ENCODE assay signal across 8 mouse cellular contexts in the genomic region with DNA sequence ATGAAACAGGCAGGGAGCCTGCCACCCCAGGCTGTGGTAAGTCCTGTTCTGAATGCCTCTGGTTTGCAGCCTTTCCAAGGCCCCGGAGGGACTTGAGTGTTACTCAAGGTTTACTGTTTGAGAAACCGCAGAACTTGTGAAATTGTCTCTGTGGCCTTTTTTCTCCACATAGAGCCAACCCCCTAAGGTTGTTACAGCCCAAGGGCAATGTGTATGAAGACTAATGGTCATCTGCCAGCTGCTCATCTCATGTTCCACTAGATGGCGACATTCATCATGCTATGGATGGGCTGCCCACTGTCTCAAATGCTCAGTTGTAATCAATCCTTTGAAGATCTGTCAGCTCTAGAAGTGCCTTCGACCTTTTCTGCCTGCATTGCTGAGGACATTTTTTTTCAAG. TPM values are rescaled to one million over a fixed set of nuclear protein-coding genes. Genes with fewer than 3 reads are reported as not detected.
DNase-seq lines count a peak whose midpoint lies in the region; ATAC-seq and TF ChIP-seq lines count a peak whose summit lies in the region.
"Had no signal": no experiment of that assay in that cellular context is flagged by ENCODE, and none has a peak within 500 bp of the region (broad histone marks: within the 10 kb centered on the region; RNA-seq: fewer than 3 reads in every experiment).

No protein-coding gene starts in this region.

- DNase-seq in layer of hippocampus, adult 11-12 months (ENCODE audit: low spot score), result peak; percentile 26
- DNase-seq in layer of hippocampus, postnatal 36 days, result no peak
- peak; percentile 61 for DNase-seq in ZHBTc4 (ENCODE audit: low read depth, low spot score)
- DNase-seq in lung, postnatal 25 days (ENCODE audit: low spot score), result peak; percentile 10
- DNase-seq in T-cell, adult 2 months (ENCODE audit: low spot score), result no peak

- H3K4me3 ChIP-seq in ES-Bruce4 (ENCODE audit: low read depth, low read length), result no peak overlapping the region

- no peak for TF ChIP-seq EP300 in ES-Bruce4 (IDR thresholded peaks at IDR 0.05; ENCODE audit: insufficient read depth, low read depth, low read length)

- H3K36me3 ChIP-seq in ES-Bruce4 (ENCODE audit: control insufficient read depth, insufficient read depth, low read length, poor library complexity, severe bottlenecking), result no peaks in the 10 kb centered on the region

- no peaks in the 10 kb centered on the region for H3K27me3 ChIP-seq in ES-Bruce4 (ENCODE audit: control insufficient read depth, insufficient read depth, low read length, poor library complexity, severe bottlenecking)

- H3K27ac ChIP-seq in ES-Bruce4 (ENCODE audit: insufficient read depth, low read length), result no peak overlapping the region
- H3K27ac ChIP-seq: macrophage had no signal

- peak; percentile 34 for TF ChIP-seq CTCF in ES-Bruce4 (IDR thresholded peaks at IDR 0.05; ENCODE audit: low read depth, low read length)

- no peak overlapping the region for H3K9ac ChIP-seq in ES-Bruce4 (ENCODE audit: low read depth, poor library complexity, severe bottlenecking)

- no peak for TF ChIP-seq POLR2A in ES-Bruce4 (IDR thresholded peaks at IDR 0.05; ENCODE audit: insufficient read depth, low read length)

- no peaks in the 10 kb centered on the region for H3K9me3 ChIP-seq in ES-Bruce4 (replicated peaks; ENCODE audit: control insufficient read depth, insufficient read depth, low read length, poor library complexity, severe bottlenecking)

- H3K4me1 ChIP-seq in ES-Bruce4 (ENCODE audit: control insufficient read depth, insufficient read depth, low read length), result no peaks in the 10 kb centered on the region

- peak; percentile 98 for ATAC-seq in granulocyte monocyte progenitor cell, adult 5-6 weeks (replicated peaks; ENCODE audit: poor library complexity, severe bottlenecking)

RNA-seq across cellular contexts. Expression of gene Serpinb12, which starts 32.8 kb away (rescaled TPM):
- total RNA-seq in layer of hippocampus, postnatal 36 days (2021), result not detected
- not detected in 2 replicates for polyA plus RNA-seq in ES-Bruce4 (2011; ENCODE audit: insufficient read depth, insufficient read length, low read depth, missing spikeins)
- total RNA-seq in granulocyte monocyte progenitor cell, adult 5-6 weeks (2014; fragmentation: Nextera tagmentation), result not detected in 2 replicates
- 0.21 TPM in 1 of 2 replicates, not detected in the other for total RNA-seq in granulocyte monocyte progenitor cell, adult 5-6 weeks (2017)

RNA-seq across cellular contexts. Expression of gene Serpinb5, which starts 40.4 kb away (rescaled TPM):
- not detected for total RNA-seq in layer of hippocampus, postnatal 36 days (2021)
- polyA plus RNA-seq in ES-Bruce4 (2011; ENCODE audit: insufficient read depth, insufficient read length, low read depth, missing spikeins), result 1.8 TPM in 1 of 2 replicates, not detected in the other
- not detected in 2 replicates for total RNA-seq in granulocyte monocyte progenitor cell, adult 5-6 weeks (2014; fragmentation: Nextera tagmentation)
- total RNA-seq in granulocyte monocyte progenitor cell, adult 5-6 weeks (2017), result not detected in 2 replicates
- polyA plus RNA-seq: macrophage had no signal

Comparison
In these comparisons a context has a peak if more than half of its experiments do, and no peak if none do; other contexts are left out.
1. DNase-seq: peak in layer of hippocampus, adult 11-12 months (single experiment), ZHBTc4 (single experiment) and lung, postnatal 25 days (single experiment); none in layer of hippocampus, postnatal 36 days (0 of 2) and T-cell, adult 2 months (single experiment).